Mouse (Mus musculus): Measurements from ENCODE around the gene Kcnj8. TPM values are rescaled to one million over a fixed set of nuclear protein-coding genes. Genes with fewer than 3 reads are reported as not detected.
"Not testable (repeated sequence)": the region's sequence is repeated elsewhere in the genome, so short reads cannot be mapped to it uniquely, and the experiment has no call there.

Gene Kcnj8
- polyA plus RNA-seq, 1 experiment, result not detected

GRCm38 (mm10) chr6:142529680-142530079 lies 41.7 kb downstream of the Kcnj8 start:
- no peaks in the 10 kb centered on the region for H3K36me3 ChIP-seq (ENCODE audit: control insufficient read depth, insufficient read depth)
- H3K79me2 ChIP-seq (ENCODE audit: control insufficient read depth, insufficient read depth), result no peaks in the 10 kb centered on the region
- H3ac ChIP-seq (ENCODE audit: control insufficient read depth, insufficient read length, low read depth), result no peak overlapping the region
- no peaks in the 10 kb centered on the region for H3K27me3 ChIP-seq (ENCODE audit: control insufficient read depth, insufficient read depth, insufficient read length)
- no peaks in the 10 kb centered on the region for H3K79me3 ChIP-seq (ENCODE audit: low read depth)
- TF ChIP-seq FOSL1 (IDR thresholded peaks at IDR 0.05; ENCODE audit: insufficient read depth, low read length, poor library complexity, severe bottlenecking) (no peak), USF1 (IDR thresholded peaks at IDR 0.05; ENCODE audit: low read depth) (no peak), CEBPB (IDR thresholded peaks at IDR 0.05; ENCODE audit: low read depth) (no peak), MAX (IDR thresholded peaks at IDR 0.05) (no peak), CTCF (IDR thresholded peaks at IDR 0.05; ENCODE audit: control insufficient read depth, insufficient read depth, insufficient read length) (no peak), MYOG (IDR thresholded peaks at IDR 0.05; ENCODE audit: control insufficient read depth, extremely low read depth, insufficient read length) (no peak), MYOD1 (IDR thresholded peaks at IDR 0.05; ENCODE audit: control insufficient read depth, insufficient read length, low read depth) (no peak)
- H3K4me3 ChIP-seq (ENCODE audit: insufficient read depth, poor library complexity, severe bottlenecking), result no peak overlapping the region

DNA sequence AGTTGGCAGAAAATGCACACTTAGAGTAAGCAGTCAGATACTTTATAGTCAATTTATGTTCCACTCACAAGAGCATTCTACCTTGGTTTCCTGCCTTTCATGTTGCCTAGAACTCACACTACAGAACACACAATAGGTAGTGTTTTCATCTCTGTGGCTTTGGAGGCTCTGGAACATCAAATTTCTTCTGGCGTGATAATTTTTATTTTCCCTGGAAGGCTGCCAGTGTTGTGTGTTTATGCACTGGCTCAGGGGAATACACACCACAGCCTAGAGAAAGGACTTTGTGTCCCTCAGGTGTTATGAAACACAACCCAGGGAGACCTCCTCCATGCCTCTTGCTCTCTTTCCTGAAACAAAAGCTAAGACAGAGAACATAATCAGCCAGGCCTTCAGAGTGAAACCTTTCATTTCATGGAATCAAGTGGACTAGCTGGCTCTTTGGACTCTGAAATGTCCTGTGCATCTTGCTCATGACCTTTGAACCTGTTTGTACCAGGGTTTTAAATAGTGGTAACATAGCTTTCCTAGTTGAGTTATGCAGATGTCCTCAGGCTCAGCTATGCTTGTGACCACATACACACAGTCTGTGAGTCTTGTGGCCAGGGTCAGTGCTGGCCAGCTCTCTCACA lies 43.4 kb downstream of the Kcnj8 start:
- TF ChIP-seq MYOD1 (IDR thresholded peaks at IDR 0.05; ENCODE audit: control insufficient read depth, insufficient read length, low read depth), result no peak
- no peak for TF ChIP-seq FOSL1 (IDR thresholded peaks at IDR 0.05; ENCODE audit: insufficient read depth, low read length, poor library complexity, severe bottlenecking)
- TF ChIP-seq CEBPB (IDR thresholded peaks at IDR 0.05; ENCODE audit: low read depth), result no peak
- no peak for TF ChIP-seq USF1 (IDR thresholded peaks at IDR 0.05; ENCODE audit: low read depth)
- TF ChIP-seq CTCF (IDR thresholded peaks at IDR 0.05; ENCODE audit: control insufficient read depth, insufficient read depth, insufficient read length), result no peak
- TF ChIP-seq MAX (IDR thresholded peaks at IDR 0.05), result no peak
- no peaks in the 10 kb centered on the region for H3K36me3 ChIP-seq (ENCODE audit: control insufficient read depth, insufficient read depth)
- no peaks in the 10 kb centered on the region for H3K79me2 ChIP-seq (ENCODE audit: control insufficient read depth, insufficient read depth)
- H3K27me3 ChIP-seq (ENCODE audit: control insufficient read depth, insufficient read depth, insufficient read length), result no peaks in the 10 kb centered on the region
- H3K79me3 ChIP-seq (ENCODE audit: low read depth), result no peaks in the 10 kb centered on the region
- H3K4me3 ChIP-seq (ENCODE audit: insufficient read depth, poor library complexity, severe bottlenecking), result no peak overlapping the region
- no peak overlapping the region for H3ac ChIP-seq (ENCODE audit: control insufficient read depth, insufficient read length, low read depth)

- no peak for TF ChIP-seq FOSL1 (IDR thresholded peaks at IDR 0.05; ENCODE audit: insufficient read depth, low read length, poor library complexity, severe bottlenecking)
- TF ChIP-seq CTCF (IDR thresholded peaks at IDR 0.05; ENCODE audit: control insufficient read depth, insufficient read depth, insufficient read length), result peak; percentile 63
- no peak for TF ChIP-seq MYOD1 (IDR thresholded peaks at IDR 0.05; ENCODE audit: control insufficient read depth, insufficient read length, low read depth)
- Histone ChIP-seq H3K36me3 (ENCODE audit: control insufficient read depth, insufficient read depth) (no peaks in the 10 kb centered on the region), H3K79me2 (ENCODE audit: control insufficient read depth, insufficient read depth) (no peaks in the 10 kb centered on the region), H3K4me3 (ENCODE audit: insufficient read depth, poor library complexity, severe bottlenecking) (no peak overlapping the region), H3K79me3 (ENCODE audit: low read depth) (no peaks in the 10 kb centered on the region), H3K27me3 (ENCODE audit: control insufficient read depth, insufficient read depth, insufficient read length) (peaks cover 7% of the 10 kb centered on the region), H3ac (ENCODE audit: control insufficient read depth, insufficient read length, low read depth) (no peak overlapping the region)
Measured at GRCm38 (mm10) chr6:142524635-142525308, 46.6 kb downstream of the Kcnj8 start.

DNA sequence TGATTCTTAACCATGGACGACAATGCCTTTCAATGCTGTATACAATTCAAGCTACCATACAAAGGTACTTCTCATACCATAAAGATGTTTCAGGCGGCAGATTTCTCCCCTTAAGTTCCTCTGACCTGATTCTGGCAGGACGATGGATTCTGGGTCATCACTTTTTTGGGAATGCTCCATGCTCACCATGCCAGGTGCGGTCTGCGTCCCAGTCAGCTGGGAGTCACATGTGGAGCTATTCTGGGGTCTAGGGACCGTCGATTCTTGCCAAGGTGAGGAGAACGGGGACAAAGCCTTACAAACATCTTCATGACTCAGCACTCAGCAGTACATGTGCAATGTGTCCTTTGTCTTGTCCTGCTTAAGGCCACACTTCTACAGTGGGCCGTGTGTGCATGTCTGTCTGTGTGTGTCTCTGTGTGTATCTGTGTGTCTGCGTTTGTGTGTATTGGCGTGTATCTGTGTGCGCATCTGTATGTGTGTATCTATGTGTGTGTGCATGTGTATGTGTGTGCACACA lies 49.8 kb downstream of the Kcnj8 start:
- Histone ChIP-seq H3K79me2 (ENCODE audit: control insufficient read depth, insufficient read depth) (no peaks in the 10 kb centered on the region), H3K27me3 (ENCODE audit: control insufficient read depth, insufficient read depth, insufficient read length) (peaks cover 7% of the 10 kb centered on the region), H3ac (ENCODE audit: control insufficient read depth, insufficient read length, low read depth) (no peak overlapping the region), H3K36me3 (ENCODE audit: control insufficient read depth, insufficient read depth) (no peaks in the 10 kb centered on the region), H3K4me3 (ENCODE audit: insufficient read depth, poor library complexity, severe bottlenecking) (no peak overlapping the region), H3K79me3 (ENCODE audit: low read depth) (no peaks in the 10 kb centered on the region)
- no peak for TF ChIP-seq MAX (IDR thresholded peaks at IDR 0.05)
- no peak for TF ChIP-seq MYOD1 (IDR thresholded peaks at IDR 0.05; ENCODE audit: control insufficient read depth, insufficient read length, low read depth)
- TF ChIP-seq MYOG (IDR thresholded peaks at IDR 0.05; ENCODE audit: control insufficient read depth, extremely low read depth, insufficient read length), result no peak
- no peak for TF ChIP-seq CEBPB (IDR thresholded peaks at IDR 0.05; ENCODE audit: low read depth)
- no peak for TF ChIP-seq FOSL1 (IDR thresholded peaks at IDR 0.05; ENCODE audit: insufficient read depth, low read length, poor library complexity, severe bottlenecking)
- no peak for TF ChIP-seq CTCF (IDR thresholded peaks at IDR 0.05; ENCODE audit: control insufficient read depth, insufficient read depth, insufficient read length)
- no peak for TF ChIP-seq USF1 (IDR thresholded peaks at IDR 0.05; ENCODE audit: low read depth)

DNA sequence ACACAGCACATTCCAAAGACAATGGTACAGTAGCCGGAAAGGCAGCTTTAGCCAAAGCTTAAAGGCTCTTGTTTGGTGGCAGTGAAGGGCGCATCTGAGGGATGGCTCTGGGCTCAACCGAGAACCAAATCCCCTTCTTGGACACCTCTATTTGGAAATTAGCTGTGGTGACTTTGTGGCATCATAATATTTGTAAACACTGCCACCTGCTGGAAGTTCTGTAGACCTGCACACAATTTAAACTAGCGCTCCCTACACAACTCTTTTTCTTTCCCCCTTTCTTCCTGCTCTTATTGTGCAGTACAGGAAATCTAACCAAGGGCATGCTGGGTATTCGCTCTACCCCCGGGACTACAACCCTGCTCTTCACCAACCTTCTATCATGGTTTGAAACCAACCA lies 52.3 kb downstream of the Kcnj8 start:
- H3K4me3 ChIP-seq (ENCODE audit: insufficient read depth, poor library complexity, severe bottlenecking), result no peak overlapping the region
- no peaks in the 10 kb centered on the region for H3K79me2 ChIP-seq (ENCODE audit: control insufficient read depth, insufficient read depth)
- TF ChIP-seq MYOD1 (IDR thresholded peaks at IDR 0.05; ENCODE audit: control insufficient read depth, insufficient read length, low read depth) (no peak), MAX (IDR thresholded peaks at IDR 0.05) (no peak), CTCF (IDR thresholded peaks at IDR 0.05; ENCODE audit: control insufficient read depth, insufficient read depth, insufficient read length) (no peak), FOSL1 (IDR thresholded peaks at IDR 0.05; ENCODE audit: insufficient read depth, low read length, poor library complexity, severe bottlenecking) (no peak), USF1 (IDR thresholded peaks at IDR 0.05; ENCODE audit: low read depth) (no peak), MYOG (IDR thresholded peaks at IDR 0.05; ENCODE audit: control insufficient read depth, extremely low read depth, insufficient read length) (no peak)
- no peaks in the 10 kb centered on the region for H3K36me3 ChIP-seq (ENCODE audit: control insufficient read depth, insufficient read depth)
- peaks cover 7% of the 10 kb centered on the region for H3K27me3 ChIP-seq (ENCODE audit: control insufficient read depth, insufficient read depth, insufficient read length)
- H3ac ChIP-seq (ENCODE audit: control insufficient read depth, insufficient read length, low read depth), result no peak overlapping the region
- H3K79me3 ChIP-seq (ENCODE audit: low read depth), result no peaks in the 10 kb centered on the region

GRCm38 (mm10) chr6:142515379-142515778 lies 56.0 kb downstream of the Kcnj8 start:
- H3ac ChIP-seq (ENCODE audit: control insufficient read depth, insufficient read length, low read depth); H3K4me3 ChIP-seq (ENCODE audit: insufficient read depth, poor library complexity, severe bottlenecking); H3K36me3 ChIP-seq (ENCODE audit: control insufficient read depth, insufficient read depth); H3K79me2 ChIP-seq (ENCODE audit: control insufficient read depth, insufficient read depth); H3K79me3 ChIP-seq (ENCODE audit: low read depth); H3K27me3 ChIP-seq (ENCODE audit: control insufficient read depth, insufficient read depth, insufficient read length): not testable (repeated sequence)
